ENCODE assay signal across 13 mouse cellular contexts in genomic region chr11:97314110-97314509, GRCm38 (mm10). TPM values are rescaled to one million over a fixed set of nuclear protein-coding genes. Genes with fewer than 3 reads are reported as not detected.
A peak's percentile ranks its signal among the peaks of the same experiment; 100 is the strongest.
DNase-seq lines count a peak whose midpoint lies in the region; ATAC-seq and TF ChIP-seq lines count a peak whose summit lies in the region.
"Had no signal": no experiment of that assay in that cellular context is flagged by ENCODE, and none has a peak within 500 bp of the region (broad histone marks: within the 10 kb centered on the region; RNA-seq: fewer than 3 reads in every experiment).

No protein-coding gene starts in this region.

- no peak overlapping the region for H3K4me2 ChIP-seq in stomach, postnatal 0 days (replicated peaks; ENCODE audit: low read depth)
- H3K4me2 ChIP-seq: forebrain, embryonic 15.5 days; heart, embryonic 11.5 days; neural tube, embryonic 15.5 days had no signal

- no peak overlapping the region for H3K9ac ChIP-seq in stomach, postnatal 0 days (ENCODE audit: low read length)
- H3K9ac ChIP-seq: forebrain, embryonic 15.5 days; neural tube, embryonic 15.5 days had no signal

- CTCF ChIA-PET in Patski (lab: Charles Lee) = interaction anchor here (1.2 kb wide), 1 partner anchor 17 kb away, joined by 3 read pairs; no protein-coding TSS in a partner anchor

- ATAC-seq in Patski = no peak
- ATAC-seq in stomach, postnatal 0 days (ENCODE audit: low FRiP score, low TSS enrichment) = no peak
- ATAC-seq: forebrain, embryonic 15.5 days; inflammation-experienced regulatory T-cells, adult 6 months had no signal

- peak; percentile 40 for DNase-seq in heart, postnatal 4 days
- no peak for DNase-seq in heart, postnatal 14 days
- DNase-seq in testis, postnatal 14 days (ENCODE audit: low spot score) = no peak
- no peak for DNase-seq in Patski (ENCODE audit: low read depth, low spot score)
- no peak for DNase-seq in stomach, postnatal 0 days (ENCODE audit: low spot score)
- no peak for DNase-seq in urinary bladder, postnatal 36 days (ENCODE audit: low spot score in 2 of 2)
- no peak for DNase-seq in Muller cell, postnatal 12 days (ENCODE audit: inconsistent ontology term)

- in situ Hi-C loops in Patski (cut with MboI; ENCODE audit: low pct_unique_long_range_greater_than_20kb) = loop anchor here (5.0 to 25.0 kb wide), 2 partner anchors 37 to 102 kb away; no protein-coding TSS in a partner anchor

- H3K4me1 ChIP-seq in testis, adult 2 months (ENCODE audit: control insufficient read depth, insufficient read depth, low read length) = peaks cover 6% of the 10 kb centered on the region
- no peaks in the 10 kb centered on the region for H3K4me1 ChIP-seq in stomach, postnatal 0 days (replicated peaks; ENCODE audit: control insufficient read depth, insufficient read depth)

- TF ChIP-seq EP300 in stomach, postnatal 0 days (optimal IDR thresholded peaks at IDR 0.05) = no peak

- H3K4me3 ChIP-seq in testis, adult 2 months (ENCODE audit: control insufficient read depth, low read depth, low read length) = no peak overlapping the region
- no peak overlapping the region for H3K4me3 ChIP-seq in stomach, postnatal 0 days (ENCODE audit: low read depth, low read length)
- H3K4me3 ChIP-seq: forebrain, embryonic 15.5 days; midbrain, embryonic 10.5 days; neural tube, embryonic 15.5 days had no signal

- no peak overlapping the region for H3K27ac ChIP-seq in testis, adult 2 months (ENCODE audit: control insufficient read depth, insufficient read depth, low read depth, low read length)
- H3K27ac ChIP-seq in stomach, postnatal 0 days (replicated peaks) = no peak overlapping the region
- H3K27ac ChIP-seq: forebrain, embryonic 15.5 days; midbrain, embryonic 10.5 days; neural tube, embryonic 15.5 days had no signal

- no peak for TF ChIP-seq POLR2A in testis, adult 2 months (IDR thresholded peaks at IDR 0.05; ENCODE audit: control insufficient read depth, low read depth, low read length)

- POLR2A ChIA-PET in Patski (lab: Charles Lee) = interaction anchor here (0.6 kb wide), 1 partner anchor 8 kb away, joined by 4 read pairs; no protein-coding TSS in a partner anchor

- intact Hi-C loops in heart, postnatal 14 days (cut with DNase I) = loop anchor here (2.0 to 10.0 kb wide), 4 partner anchors 33 to 117 kb away; partner anchors contain the start of gene Npepps

- 91% methylated on average over 3 of the region's 3 CpGs for WGBS in stomach, postnatal 0 days

- H3K36me3 ChIP-seq in testis, adult 2 months (ENCODE audit: control insufficient read depth, insufficient read depth, low read length) = no peaks in the 10 kb centered on the region
- no peaks in the 10 kb centered on the region for H3K36me3 ChIP-seq in stomach, postnatal 0 days (ENCODE audit: control insufficient read depth, insufficient read depth, low read length)
- H3K36me3 ChIP-seq: forebrain, embryonic 15.5 days had no signal

- peaks cover 2% of the 10 kb centered on the region; the same call in 1 of the 2 replicates for H3K27me3 ChIP-seq in testis, adult 2 months (ENCODE audit: control insufficient read depth, insufficient read depth, low read length)
- no peaks in the 10 kb centered on the region for H3K27me3 ChIP-seq in Patski
- H3K27me3 ChIP-seq in stomach, postnatal 0 days (ENCODE audit: control insufficient read depth, insufficient read depth, low read length) = no peaks in the 10 kb centered on the region
- H3K27me3 ChIP-seq: forebrain, embryonic 15.5 days; neural tube, embryonic 15.5 days had no signal

- H3K9me3 ChIP-seq in stomach, postnatal 0 days (ENCODE audit: control insufficient read depth, low read length) = no peaks in the 10 kb centered on the region
- H3K9me3 ChIP-seq: forebrain, embryonic 15.5 days; midbrain, embryonic 10.5 days; neural tube, embryonic 15.5 days had no signal

- peak; percentile 23; the same call in 1 of the 2 replicates for TF ChIP-seq CTCF in testis, adult 2 months (IDR thresholded peaks at IDR 0.05; ENCODE audit: control insufficient read depth, insufficient read depth, insufficient replicate concordance, low read depth, low read length)
- peak; percentile 51 for TF ChIP-seq CTCF in Patski (IDR thresholded peaks at IDR 0.05)
- peak; percentile 57 for TF ChIP-seq CTCF in stomach, postnatal 0 days (IDR thresholded peaks at IDR 0.05; ENCODE audit: low read depth)

RNA-seq across cellular contexts. Expression of gene Mrpl45, which starts 1.4 kb away (rescaled TPM):
- 10 to 100 TPM; 45.1 to 47.3 TPM for total RNA-seq in heart, postnatal 4 days (2021)
- total RNA-seq in heart, postnatal 14 days (2021) = 10 to 100 TPM; 42.7 to 51.2 TPM
- polyA plus RNA-seq in testis, adult 2 months (2012; rRNA removed) = 8.7 and 9.0 TPM in 2 replicates
- 43.5 TPM for polyA plus RNA-seq in Patski (2021)
- 28.2 and 28.8 TPM in 2 replicates for polyA plus RNA-seq in stomach, postnatal 0 days (2015; fragmentation: Nextera tagmentation; extraction: Ambion mirVana)

RNA-seq across cellular contexts. Expression of gene Npepps, which starts 33.7 kb away (rescaled TPM):
- total RNA-seq in heart, postnatal 4 days (2021) = 10 to 100 TPM; 85.9 to 97.2 TPM
- total RNA-seq in heart, postnatal 14 days (2021) = 10 to 100 TPM; 65.4 to 70.8 TPM
- polyA plus RNA-seq in testis, adult 2 months (2012; rRNA removed) = 43.5 and 50.1 TPM in 2 replicates
- 114 TPM for polyA plus RNA-seq in Patski (2021)
- polyA plus RNA-seq in stomach, postnatal 0 days (2015; fragmentation: Nextera tagmentation; extraction: Ambion mirVana) = 43.4 and 52.8 TPM in 2 replicates

RNA-seq across cellular contexts. Expression of gene Gpr179, which starts 37.8 kb away (rescaled TPM):
- total RNA-seq in heart, postnatal 4 days (2021) = under 1 TPM; 0.05 to 0.17 TPM
- total RNA-seq in heart, postnatal 14 days (2021) = under 1 TPM; 0.02 to 0.05 TPM
- polyA plus RNA-seq in testis, adult 2 months (2012; rRNA removed) = 0.95 and 0.97 TPM in 2 replicates
- 0.09 TPM for polyA plus RNA-seq in Patski (2021)
- polyA plus RNA-seq in stomach, postnatal 0 days (2015; fragmentation: Nextera tagmentation; extraction: Ambion mirVana) = 0.17 and 0.23 TPM in 2 replicates

RNA-seq across cellular contexts. Expression of gene Socs7, which starts 48.2 kb away (rescaled TPM):
- total RNA-seq in heart, postnatal 4 days (2021) = 10 to 100 TPM; 24.2 to 28.9 TPM
- total RNA-seq in heart, postnatal 14 days (2021) = 10 to 100 TPM; 16.1 to 19.6 TPM
- 90.3 and 96.2 TPM in 2 replicates for polyA plus RNA-seq in testis, adult 2 months (2012; rRNA removed)
- 21.7 TPM for polyA plus RNA-seq in Patski (2021)
- polyA plus RNA-seq in stomach, postnatal 0 days (2015; fragmentation: Nextera tagmentation; extraction: Ambion mirVana) = 1.3 and 1.7 TPM in 2 replicates
